ENCODE assay signal across 22 mouse cellular contexts in genomic region chr3:98308606-98309005, GRCm38 (mm10). TPM values are rescaled to one million over a fixed set of nuclear protein-coding genes. Genes with fewer than 3 reads are reported as not detected.
A peak's percentile ranks its signal among the peaks of the same experiment; 100 is the strongest.
DNase-seq lines count a peak whose midpoint lies in the region; ATAC-seq and TF ChIP-seq lines count a peak whose summit lies in the region.
"Had no signal": no experiment of that assay in that cellular context is flagged by ENCODE, and none has a peak within 500 bp of the region (broad histone marks: within the 10 kb centered on the region; RNA-seq: fewer than 3 reads in every experiment).

No protein-coding gene starts in this region.

- H3K36me3 ChIP-seq in intestine, embryonic 16.5 days (ENCODE audit: control insufficient read depth, insufficient read depth, low read length) = no peaks in the 10 kb centered on the region
- 0 out of 2 replicates have a peak, but pooled peaks cover 2% of the 10 kb centered on the region for H3K36me3 ChIP-seq in intestine, embryonic 15.5 days
- H3K36me3 ChIP-seq: hindbrain, embryonic 12.5 days; hindbrain, embryonic 15.5 days had no signal

- no peak overlapping the region for H3K9ac ChIP-seq in intestine, embryonic 16.5 days (ENCODE audit: low read depth, low read length)
- H3K9ac ChIP-seq in intestine, embryonic 15.5 days = no peak overlapping the region
- H3K9ac ChIP-seq: heart, embryonic 13.5 days; hindbrain, embryonic 12.5 days; hindbrain, embryonic 15.5 days had no signal

- TF ChIP-seq CTCF in brain, embryonic 14.5 days (IDR thresholded peaks at IDR 0.05; ENCODE audit: borderline replicate concordance, extremely low read depth, insufficient read depth, insufficient read length) = no peak
- TF ChIP-seq CTCF in olfactory bulb, adult 2 months (IDR thresholded peaks at IDR 0.05; ENCODE audit: insufficient read depth, low read depth, low read length) = no peak

- H3K27me3 ChIP-seq in intestine, embryonic 16.5 days (replicated peaks; ENCODE audit: control insufficient read depth, insufficient read depth, low read length) = no peaks in the 10 kb centered on the region
- no peaks in the 10 kb centered on the region for H3K27me3 ChIP-seq in intestine, embryonic 15.5 days (replicated peaks)
- H3K27me3 ChIP-seq: heart, embryonic 13.5 days; hindbrain, embryonic 12.5 days; hindbrain, embryonic 15.5 days had no signal

- ATAC-seq in frontal cortex, adult (ENCODE audit: low TSS enrichment) = 0 out of 2 replicates have a peak, but pooled peaks have one; percentile 31
- peak; percentile 38; the same call in 1 of the 2 replicates for ATAC-seq in intestine, embryonic 16.5 days
- no peak for ATAC-seq in intestine, embryonic 15.5 days
- ATAC-seq: CD4-positive, CD25-positive, alpha-beta regulatory T cell, adult 4 months; forebrain, embryonic 14.5 days had no signal

- no peak for TF ChIP-seq POLR2A in brain, embryonic 14.5 days (IDR thresholded peaks at IDR 0.05; ENCODE audit: borderline replicate concordance, extremely low read depth, insufficient read depth, insufficient read length, poor library complexity, severe bottlenecking)
- no peak for TF ChIP-seq POLR2A in olfactory bulb, adult 2 months (IDR thresholded peaks at IDR 0.05; ENCODE audit: insufficient read depth, low read depth, low read length)

- H3K9me3 ChIP-seq in intestine, embryonic 16.5 days (ENCODE audit: control insufficient read depth, low read length) = no peaks in the 10 kb centered on the region
- no peaks in the 10 kb centered on the region for H3K9me3 ChIP-seq in intestine, embryonic 15.5 days
- H3K9me3 ChIP-seq: heart, embryonic 10.5 days; heart, embryonic 13.5 days; hindbrain, embryonic 12.5 days; hindbrain, embryonic 15.5 days had no signal

- no peak overlapping the region for H3K4me2 ChIP-seq in intestine, embryonic 16.5 days (ENCODE audit: low read depth, low read length)
- H3K4me2 ChIP-seq in intestine, embryonic 15.5 days (replicated peaks) = no peak overlapping the region
- H3K4me2 ChIP-seq: heart, embryonic 13.5 days; hindbrain, embryonic 12.5 days; hindbrain, embryonic 15.5 days had no signal

- H3K4me3 ChIP-seq in intestine, embryonic 16.5 days (ENCODE audit: low read length) = no peak overlapping the region
- no peak overlapping the region for H3K4me3 ChIP-seq in intestine, embryonic 15.5 days (replicated peaks)
- no peak overlapping the region for H3K4me3 ChIP-seq in olfactory bulb, adult 2 months (ENCODE audit: insufficient read depth, low read depth, low read length)
- H3K4me3 ChIP-seq: forebrain, embryonic 10.5 days; heart, adult 2 months; heart, embryonic 10.5 days; heart, embryonic 13.5 days; hindbrain, embryonic 12.5 days; hindbrain, embryonic 15.5 days had no signal

- 86% methylated on average over 6 of the region's 6 CpGs for WGBS in intestine, embryonic 16.5 days
- WGBS in intestine, embryonic 15.5 days = 89% methylated on average over 6 of the region's 6 CpGs
- WGBS in olfactory bulb, adult 2 months = 47% methylated on average over 6 of the region's 6 CpGs

- no peak for DNase-seq in frontal cortex, postnatal 14 days (ENCODE audit: low spot score in 2 of 2)
- peak; percentile 35 for DNase-seq in brain, embryonic 14.5 days (ENCODE audit: low read depth)
- DNase-seq: adrenal gland, adult 2 months; adrenal gland, postnatal 14 days; cerebellum, adult 18-20 months; cerebellum, adult 9-10 months; cerebellum, postnatal 14 days; gastrocnemius, postnatal 25 days; heart, adult 2 months; heart, postnatal 14 days; kidney, adult 18-20 months had no signal

- no peak overlapping the region for H3K27ac ChIP-seq in intestine, embryonic 16.5 days (ENCODE audit: low read length)
- H3K27ac ChIP-seq in intestine, embryonic 15.5 days = no peak overlapping the region
- H3K27ac ChIP-seq in olfactory bulb, adult 2 months (ENCODE audit: insufficient read depth, low read depth, low read length) = peak overlapping the region; percentile 24; the same call in 1 of the 2 replicates
- H3K27ac ChIP-seq: forebrain, embryonic 10.5 days; heart, adult 2 months; heart, embryonic 10.5 days; heart, embryonic 13.5 days; hindbrain, embryonic 12.5 days; hindbrain, embryonic 15.5 days had no signal

- no peaks in the 10 kb centered on the region for H3K4me1 ChIP-seq in intestine, embryonic 16.5 days (ENCODE audit: control insufficient read depth, insufficient read depth, low read length)
- H3K4me1 ChIP-seq in intestine, embryonic 15.5 days (replicated peaks) = no peaks in the 10 kb centered on the region
- peaks cover 7% of the 10 kb centered on the region for H3K4me1 ChIP-seq in olfactory bulb, adult 2 months (ENCODE audit: control insufficient read depth, insufficient read depth, low read length)
- H3K4me1 ChIP-seq: forebrain, embryonic 10.5 days; heart, embryonic 10.5 days; heart, embryonic 13.5 days; hindbrain, embryonic 12.5 days; hindbrain, embryonic 15.5 days had no signal

RNA-seq across cellular contexts. Expression of gene Hmgcs2, which starts 28.4 kb away (rescaled TPM):
- 352 and 475 TPM in 2 replicates for polyA plus RNA-seq in intestine, embryonic 16.5 days (2015; fragmentation: Nextera tagmentation; extraction: Ambion mirVana)
- 149 and 177 TPM in 2 replicates for polyA plus RNA-seq in intestine, embryonic 15.5 days (2015; fragmentation: Nextera tagmentation; extraction: Ambion mirVana)
- 5.3 and 9.4 TPM in 2 replicates for polyA plus RNA-seq in brain, embryonic 14.5 days (2012; rRNA removed)
- not detected in 2 replicates for polyA plus RNA-seq in olfactory bulb, adult 2 months (2012; ENCODE audit: insufficient read depth, insufficient read length, low replicate concordance, missing spikeins)
- polyA plus RNA-seq: CD4-positive, CD25-positive, alpha-beta regulatory T cell, adult 4 months had no signal

RNA-seq across cellular contexts. Expression of gene Phgdh, which starts 31.2 kb away (rescaled TPM):
- polyA plus RNA-seq in intestine, embryonic 16.5 days (2015; fragmentation: Nextera tagmentation; extraction: Ambion mirVana) = 321 and 332 TPM in 2 replicates
- polyA plus RNA-seq in intestine, embryonic 15.5 days (2015; fragmentation: Nextera tagmentation; extraction: Ambion mirVana) = 291 and 356 TPM in 2 replicates
- 119 and 137 TPM in 2 replicates for polyA plus RNA-seq in brain, embryonic 14.5 days (2012; rRNA removed)
- polyA plus RNA-seq in olfactory bulb, adult 2 months (2012; ENCODE audit: insufficient read depth, insufficient read length, low replicate concordance, missing spikeins) = not detected in 2 replicates

Comparison
In these comparisons a context has a peak if more than half of its experiments do, and no peak if none do; other contexts are left out.
1. RNA of gene Hmgcs2, which starts 28.4 kb away (polyA plus RNA-seq): 352 to 475 TPM in intestine, embryonic 16.5 days and 149 to 177 TPM in intestine, embryonic 15.5 days; 5.3 to 9.4 TPM in brain, embryonic 14.5 days and not detected in olfactory bulb, adult 2 months; every median in the first group is over 10 times any median in the second.
2. RNA of gene Phgdh, which starts 31.2 kb away (polyA plus RNA-seq): 321 to 332 TPM in intestine, embryonic 16.5 days, 291 to 356 TPM in intestine, embryonic 15.5 days and 119 to 137 TPM in brain, embryonic 14.5 days; not detected in olfactory bulb, adult 2 months; every median in the first group is over 100 times any median in the second.